Mouse (Mus musculus) liver, embryonic 11.5 days (tissue): ENCODE results near the gene Tspan1. TPM values are rescaled to one million over a fixed set of nuclear protein-coding genes. Genes with fewer than 3 reads are reported as not detected.
A peak's percentile ranks its signal among the peaks of the same experiment; 100 is the strongest.

Experiments used
- ATAC-seq: fragments of 200-750 bp; cut with Nextera tagmentation; replicated peaks from 2 replicates; pipeline ENCODE4 v1.8.0; 2017; ENCODE audit warnings: moderate number of reproducible peaks, mild to moderate bottlenecking, moderate TSS enrichment, moderate library complexity; ENCODE audit not compliant: low FRiP score
- DNase-seq: peaks from one replicate; pipeline ENCODE4 v3.0.0-alpha.2; 2017; ENCODE audit warnings: low spot score
- H3K27ac ChIP-seq: fragments of 300-500 bp; sonication (generic); 2 replicates; pipeline ENCODE4 v1.5.1; 2014; ENCODE audit warnings: mild to moderate bottlenecking, low read depth, low read length, control low read depth
- H3K27me3 ChIP-seq: fragments of 300-500 bp; sonication (generic); replicated peaks from 2 replicates; pipeline ENCODE4 v1.6.1; 2014; ENCODE audit warnings: low read length, mixed read lengths; ENCODE audit not compliant: control insufficient read depth, insufficient read depth
- H3K36me3 ChIP-seq: fragments of 300-500 bp; sonication (generic); 2 replicates; pipeline ENCODE4 v1.6.1; 2014; ENCODE audit warnings: mild to moderate bottlenecking, low read length, moderate library complexity, mixed read lengths; ENCODE audit not compliant: control insufficient read depth, insufficient read depth
- H3K4me1 ChIP-seq: fragments of 300-500 bp; sonication (generic); replicated peaks from 2 replicates; pipeline ENCODE4 v1.6.1; 2014; ENCODE audit warnings: low read length, mixed read lengths; ENCODE audit not compliant: control insufficient read depth, insufficient read depth
- H3K4me2 ChIP-seq: fragments of 300-500 bp; sonication (generic); 2 replicates; pipeline ENCODE4 v1.6.1; 2014; ENCODE audit warnings: mild to moderate bottlenecking, control low read depth, moderate library complexity
- H3K4me3 ChIP-seq: fragments of 300-500 bp; sonication (generic); 2 replicates; pipeline ENCODE4 v1.5.1; 2014; ENCODE audit warnings: low read depth, low read length, control low read depth
- H3K9ac ChIP-seq: fragments of 300-500 bp; sonication (generic); 2 replicates; pipeline ENCODE4 v1.6.1; 2014; ENCODE audit warnings: low read depth, low read length, control low read depth
- H3K9me3 ChIP-seq: fragments of 300-500 bp; sonication (generic); 2 replicates; pipeline ENCODE4 v1.6.1; 2016; ENCODE audit warnings: low read length, inconsistent platforms, mixed read lengths; ENCODE audit not compliant: control insufficient read depth
- WGBS: fragments of 180-500 bp; shearing (Covaris S2); extraction: QIAGEN DNeasy Blood & Tissue Kit; methylation state at CpG from one replicate; pipeline ENCODE4 v1.1.7; 2014; 5-methylcytosine and 5-hydroxymethylcytosine counted together
- polyA plus RNA-seq: library from polyadenylated mRNA; unstranded; fragments of >200 nt; fragmentation: Nextera tagmentation; extraction: Ambion mirVana; gene quantifications from 2 replicates; pipeline ENCODE4 v1.2.1, GENCODE M21; 2014

Gene Tspan1
- polyA plus RNA-seq, 1 experiment from 2014 or later, result 0.11 TPM

DNA sequence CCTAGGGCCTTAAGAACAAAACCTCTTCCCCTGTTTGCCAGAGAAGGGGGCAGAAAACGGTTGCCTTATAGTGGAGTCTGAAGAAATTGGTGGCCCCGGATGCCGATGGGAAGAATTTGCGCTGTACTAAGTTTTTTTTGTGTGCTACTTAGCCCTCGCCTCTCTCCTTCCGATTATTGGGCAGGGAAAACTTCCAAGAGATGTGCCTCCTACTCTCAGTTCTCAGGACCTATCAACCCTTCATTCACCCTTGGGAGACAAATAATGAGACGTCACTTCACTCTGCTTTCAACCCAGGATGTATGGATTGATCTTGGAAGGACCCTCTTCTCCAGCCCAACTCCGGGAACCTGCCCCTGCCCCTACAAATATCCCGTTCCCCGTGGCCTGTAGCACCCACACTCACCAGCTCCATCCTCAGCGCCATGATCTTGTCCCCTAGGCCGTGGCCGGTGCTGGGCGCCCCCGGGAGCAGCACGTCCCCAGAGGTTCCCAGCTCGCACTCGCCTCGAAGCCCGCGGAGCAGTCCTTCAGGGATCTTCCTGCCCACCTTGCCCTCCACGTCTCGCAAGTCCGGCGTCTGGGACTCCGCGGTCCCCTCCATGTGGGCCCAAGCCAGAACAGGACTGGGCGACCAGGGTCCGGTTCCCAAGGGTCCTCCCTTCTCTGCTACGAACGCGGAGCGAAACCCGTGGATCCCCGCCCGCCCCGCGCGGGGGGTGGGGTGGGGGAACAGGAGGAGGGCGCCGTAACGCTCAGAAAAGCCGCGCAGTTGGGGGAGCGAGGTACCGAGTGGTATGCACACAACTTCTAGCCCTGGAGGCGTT is 23.3 kb downstream of the Tspan1 start:
- H3K4me2 ChIP-seq, result peak overlapping the region; percentile 98
- peaks cover 3% of the 10 kb centered on the region; the same call in 1 of the 2 replicates for H3K4me1 ChIP-seq
- peak overlapping the region; percentile 66 for H3K9ac ChIP-seq
- no peak overlapping the region for H3K27ac ChIP-seq
- H3K27me3 ChIP-seq, result peaks cover 22% of the 10 kb centered on the region; the same call in 1 of the 2 replicates
- H3K4me3 ChIP-seq, result peak overlapping the region; percentile 66
- peak; percentile 62 for ATAC-seq
- 1% methylated on average over 43 of the region's 47 CpGs for WGBS
- peak; percentile 67 for DNase-seq
- H3K36me3 ChIP-seq, result no peaks in the 10 kb centered on the region
- peaks cover 3% of the 10 kb centered on the region; the same call in 1 of the 2 replicates for H3K9me3 ChIP-seq

DNA sequence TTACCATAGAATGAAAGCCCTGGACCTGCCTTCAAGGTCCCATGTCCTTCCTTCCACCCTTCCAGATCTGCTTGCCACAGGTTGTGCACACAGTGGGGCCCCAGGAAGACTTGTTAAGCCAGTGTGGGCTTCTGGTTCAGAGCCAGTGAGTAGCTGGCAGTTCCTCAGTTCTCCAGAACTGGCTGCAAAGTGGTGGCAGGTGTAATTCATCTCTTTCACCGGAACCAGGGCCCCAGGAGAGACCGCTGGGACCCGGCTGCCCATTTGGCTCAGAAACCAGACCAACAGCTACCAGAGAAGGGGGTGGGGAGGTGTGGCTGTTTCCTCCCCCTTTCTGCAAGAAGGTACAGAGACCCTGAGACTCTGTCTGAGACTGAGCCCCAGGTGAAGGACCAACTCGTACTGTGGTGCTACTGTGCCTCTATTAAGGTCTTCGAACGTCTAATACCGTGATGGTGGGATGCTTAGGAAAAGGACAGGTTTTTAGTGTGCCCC is 24.0 kb downstream of the Tspan1 start:
- 12% methylated on average over 7 of the region's 7 CpGs for WGBS
- peaks cover 22% of the 10 kb centered on the region; the same call in 1 of the 2 replicates for H3K27me3 ChIP-seq

GRCm38 (mm10) chr4:116142269-116142668 is 25.1 kb downstream of the Tspan1 start:
- H3K27me3 ChIP-seq, result peaks cover 22% of the 10 kb centered on the region; the same call in 1 of the 2 replicates
- no peak overlapping the region for H3K9ac ChIP-seq
- WGBS, result 79% methylated on average over 7 of the region's 7 CpGs
- no peak overlapping the region for H3K27ac ChIP-seq
- no peak for ATAC-seq
- H3K4me3 ChIP-seq, result no peak overlapping the region
- peaks cover 2% of the 10 kb centered on the region; the same call in 1 of the 2 replicates for H3K9me3 ChIP-seq
- peaks cover 3% of the 10 kb centered on the region; the same call in 1 of the 2 replicates for H3K4me1 ChIP-seq
- H3K4me2 ChIP-seq, result no peak overlapping the region
- no peaks in the 10 kb centered on the region for H3K36me3 ChIP-seq
- DNase-seq, result no peak

More for the DNA sequence above, 24.0 kb downstream of the Tspan1 start:
- no peak for DNase-seq
- H3K4me1 ChIP-seq, result peaks cover 3% of the 10 kb centered on the region; the same call in 1 of the 2 replicates
- no peak overlapping the region for H3K27ac ChIP-seq
- no peak for ATAC-seq
- no peaks in the 10 kb centered on the region for H3K36me3 ChIP-seq
- H3K4me2 ChIP-seq, result peak overlapping the region; percentile 98
- peaks cover 3% of the 10 kb centered on the region; the same call in 1 of the 2 replicates for H3K9me3 ChIP-seq
- peak overlapping the region; percentile 66; the same call in 1 of the 2 replicates for H3K4me3 ChIP-seq
- no peak overlapping the region for H3K9ac ChIP-seq

DNA sequence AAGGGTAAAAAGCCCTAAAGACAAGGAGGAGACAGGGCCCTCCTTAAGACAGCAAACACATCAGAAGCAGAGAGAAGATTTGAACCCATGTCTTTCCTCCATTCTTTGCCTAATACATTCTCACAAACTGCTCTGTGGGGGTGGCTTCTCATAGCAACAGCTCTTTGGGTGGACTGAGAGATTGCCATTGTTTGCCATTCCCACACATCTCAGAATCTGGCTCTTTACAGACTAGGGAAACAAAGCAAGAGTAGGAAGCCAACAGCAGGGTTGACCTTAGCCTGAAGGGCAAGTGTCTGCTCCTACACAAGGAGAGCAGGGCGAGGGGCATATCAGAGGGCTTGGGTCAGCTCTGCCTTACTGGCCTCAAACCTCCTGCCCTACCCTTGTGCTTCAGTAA is 25.7 kb downstream of the Tspan1 start:
- H3K4me3 ChIP-seq, result no peak overlapping the region
- WGBS, result 79% methylated on average over 1 of the region's 1 CpGs
- DNase-seq, result no peak
- ATAC-seq, result no peak
- no peaks in the 10 kb centered on the region for H3K36me3 ChIP-seq
- peaks cover 22% of the 10 kb centered on the region; the same call in 1 of the 2 replicates for H3K27me3 ChIP-seq
- H3K4me1 ChIP-seq, result peaks cover 3% of the 10 kb centered on the region; the same call in 1 of the 2 replicates
- no peak overlapping the region for H3K9ac ChIP-seq
- no peak overlapping the region for H3K4me2 ChIP-seq
- no peak overlapping the region for H3K27ac ChIP-seq
- no peaks in the 10 kb centered on the region for H3K9me3 ChIP-seq

DNA sequence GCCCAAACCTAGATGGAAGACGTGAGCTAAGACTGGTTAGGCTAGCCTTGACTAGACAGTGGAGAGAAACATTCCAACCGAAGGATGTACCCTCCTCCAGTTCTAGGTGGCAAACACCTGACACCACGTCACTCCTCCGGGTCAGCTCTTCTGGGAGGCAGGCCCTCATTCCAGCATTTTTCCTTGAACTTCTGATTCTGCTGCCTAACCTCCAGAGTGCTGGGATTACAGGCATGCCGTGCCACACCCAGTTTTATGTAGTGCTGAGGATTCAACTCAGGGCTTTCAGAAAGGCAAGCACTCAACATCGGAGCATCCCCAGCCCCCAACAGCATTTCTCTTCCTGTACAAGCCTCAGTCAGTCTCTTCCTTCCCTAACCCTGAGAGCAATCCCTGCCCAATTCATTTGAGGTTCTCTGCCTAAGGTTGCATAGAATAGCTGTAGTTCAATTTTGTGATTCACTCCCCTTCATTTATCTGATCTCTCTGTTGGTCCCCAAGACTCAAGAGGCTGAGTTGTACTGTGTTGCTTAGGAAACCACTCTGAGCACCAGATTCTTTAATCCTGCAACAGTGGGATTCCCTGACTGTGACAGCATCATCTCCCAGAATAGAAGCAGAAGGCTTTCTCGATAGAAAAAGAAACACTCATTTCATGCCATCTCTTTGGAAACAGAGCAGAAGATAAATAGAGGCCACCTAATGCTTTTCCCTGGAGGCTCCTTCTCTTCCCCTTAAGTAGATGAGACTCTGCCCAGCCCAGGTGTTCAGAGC is 26.4 kb downstream of the Tspan1 start:
- no peak for DNase-seq
- peaks cover 22% of the 10 kb centered on the region; the same call in 1 of the 2 replicates for H3K27me3 ChIP-seq

DNA sequence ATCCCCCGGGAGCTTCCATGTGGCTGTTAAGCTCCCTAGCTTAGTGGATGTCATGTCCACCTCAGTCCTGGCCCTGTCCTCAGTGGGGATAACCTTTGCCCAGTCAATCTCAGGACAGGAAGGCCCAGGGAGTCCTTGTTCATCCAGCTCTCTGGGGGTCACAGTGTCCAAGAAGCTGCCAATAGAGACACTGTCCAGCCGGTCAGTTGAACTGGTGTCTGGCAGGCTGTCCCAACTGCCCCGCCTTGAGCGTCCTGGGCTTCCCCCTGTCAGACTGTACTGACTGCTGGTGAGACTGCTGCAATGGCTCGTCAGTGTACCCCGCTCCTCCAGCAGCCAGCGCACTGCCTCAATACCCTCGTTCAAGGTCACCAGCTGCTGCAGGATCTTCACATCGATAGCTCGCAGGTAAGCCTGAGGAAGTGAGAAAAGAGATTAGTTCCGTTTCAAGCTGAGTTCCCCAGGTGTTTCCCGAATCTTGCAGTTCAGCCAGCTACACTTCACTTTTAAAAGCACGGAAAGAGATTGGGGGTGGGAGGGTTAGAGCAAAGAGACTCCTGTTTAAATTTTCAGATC is 29.9 kb downstream of the Tspan1 start:
- Histone ChIP-seq H3K9ac (no peak overlapping the region), H3K9me3 (no peaks in the 10 kb centered on the region), H3K27ac (no peak overlapping the region), H3K27me3 (peaks cover 7% of the 10 kb centered on the region; the same call in 1 of the 2 replicates), H3K4me2 (no peak overlapping the region), H3K4me3 (no peak overlapping the region), H3K36me3 (no peaks in the 10 kb centered on the region), H3K4me1 (no peaks in the 10 kb centered on the region)
- DNase-seq (no peak), ATAC-seq (no peak)
- 41% methylated on average over 13 of the region's 13 CpGs for WGBS

More for the DNA sequence above, 26.4 kb downstream of the Tspan1 start:
- 76% methylated on average over 7 of the region's 7 CpGs for WGBS
- no peak for ATAC-seq
- Histone ChIP-seq H3K4me1 (peaks cover 3% of the 10 kb centered on the region; the same call in 1 of the 2 replicates), H3K36me3 (no peaks in the 10 kb centered on the region), H3K4me2 (no peak overlapping the region), H3K4me3 (no peak overlapping the region), H3K9ac (no peak overlapping the region), H3K9me3 (no peaks in the 10 kb centered on the region), H3K27ac (no peak overlapping the region)

DNA sequence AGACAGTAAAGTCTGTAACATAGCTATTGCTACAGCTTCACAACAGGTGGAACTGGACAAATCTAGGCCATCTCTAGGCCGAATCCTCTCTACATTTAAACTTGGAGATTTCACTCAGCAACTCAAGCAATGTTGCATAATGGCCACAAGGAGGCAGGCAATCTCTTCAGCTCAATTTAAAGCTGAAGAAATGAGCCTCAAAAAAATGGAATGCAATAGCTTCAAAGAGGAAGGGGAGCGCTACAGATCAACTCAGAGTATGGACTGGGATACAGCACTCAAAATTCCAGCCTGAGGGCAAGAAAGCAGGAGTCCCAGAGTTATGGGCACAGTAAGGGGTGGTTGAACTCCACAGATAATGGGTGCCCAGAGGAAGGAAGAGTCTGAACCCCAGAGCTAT is 32.4 kb downstream of the Tspan1 start:
- Histone ChIP-seq H3K36me3 (no peaks in the 10 kb centered on the region), H3K4me3 (no peak overlapping the region), H3K9ac (no peak overlapping the region), H3K9me3 (no peaks in the 10 kb centered on the region), H3K27ac (no peak overlapping the region), H3K4me2 (no peak overlapping the region), H3K27me3 (no peaks in the 10 kb centered on the region), H3K4me1 (no peaks in the 10 kb centered on the region)
- WGBS, result 42% methylated on average over 2 of the region's 2 CpGs
- DNase-seq (no peak), ATAC-seq (no peak)

DNA sequence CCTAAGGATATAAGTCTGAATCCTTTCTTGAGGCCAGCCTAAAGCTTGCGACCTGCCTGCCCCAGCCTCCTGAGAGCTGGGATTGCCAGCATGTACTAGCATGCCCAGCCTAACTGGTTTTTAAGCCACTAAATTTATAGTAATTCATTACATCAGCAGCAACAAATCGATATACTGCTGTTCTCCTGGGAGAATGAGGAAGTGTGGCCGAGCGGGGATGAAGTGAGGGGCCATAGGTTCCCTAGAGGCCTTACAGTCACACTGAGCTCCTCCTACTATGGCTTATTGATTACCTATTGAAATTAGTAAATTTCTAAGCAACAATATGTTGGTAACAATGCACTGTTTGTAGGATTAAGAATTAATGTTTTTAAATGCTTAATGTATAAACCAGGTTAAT is 34.3 kb downstream of the Tspan1 start:
- H3K4me2 ChIP-seq, result no peak overlapping the region
- WGBS, result 66% methylated on average over 4 of the region's 4 CpGs
- no peak overlapping the region for H3K4me3 ChIP-seq
- H3K9ac ChIP-seq, result no peak overlapping the region
- no peaks in the 10 kb centered on the region for H3K27me3 ChIP-seq
- H3K36me3 ChIP-seq, result no peaks in the 10 kb centered on the region
- H3K4me1 ChIP-seq, result no peaks in the 10 kb centered on the region
- DNase-seq, result no peak
- ATAC-seq, result no peak
- no peak overlapping the region for H3K27ac ChIP-seq
- H3K9me3 ChIP-seq, result no peaks in the 10 kb centered on the region
